Mouse (Mus musculus): ENCODE data around the gene Scn4a.
"Not testable (repeated sequence)": the region's sequence is repeated elsewhere in the genome, so short reads cannot be mapped to it uniquely, and the experiment has no call there.

Scn4a gene

GRCm38 (mm10) chr11:106353188-106353587 is at the start of gene Scn4a:
Gene Scn4a, minus strand, starts transcription at chr11:106353288.
- no peak for DNase-seq (ENCODE audit: low spot score in 2 of 2)

- no peak for DNase-seq (ENCODE audit: low spot score in 2 of 2)
Measured at GRCm38 (mm10) chr11:106398481-106398880, 45.4 kb upstream of the Scn4a start.

GRCm38 (mm10) chr11:106397656-106398055 is 44.6 kb upstream of the Scn4a start:
- DNase-seq (ENCODE audit: low spot score in 2 of 2) = peak in 1 of 2 experiments; percentile 46

- not testable (repeated sequence) for DNase-seq (ENCODE audit: low spot score in 2 of 2)
Measured at GRCm38 (mm10) chr11:106394055-106394454, 41.0 kb upstream of the Scn4a start.

GRCm38 (mm10) chr11:106393331-106393616 is 40.2 kb upstream of the Scn4a start:
- DNase-seq (ENCODE audit: low spot score in 2 of 2) = no peak

- DNase-seq (ENCODE audit: low spot score in 2 of 2) = no peak
Measured at GRCm38 (mm10) chr11:106392597-106393330, 39.7 kb upstream of the Scn4a start.

GRCm38 (mm10) chr11:106391546-106392188 is 38.6 kb upstream of the Scn4a start:
- peak; percentile 55 to 77 for DNase-seq (ENCODE audit: low spot score in 2 of 2)

- DNase-seq (ENCODE audit: low spot score in 2 of 2) = no peak
Measured at GRCm38 (mm10) chr11:106390757-106391156, 37.7 kb upstream of the Scn4a start.

GRCm38 (mm10) chr11:106389611-106390010 is 36.5 kb upstream of the Scn4a start:
- DNase-seq (ENCODE audit: low spot score in 2 of 2) = no peak

GRCm38 (mm10) chr11:106387791-106388216 is 34.7 kb upstream of the Scn4a start, which contains the start of gene Icam2:
Gene Icam2, minus strand, starts transcription at chr11:106388075.
- peak; percentile 41 to 65 for DNase-seq (ENCODE audit: low spot score in 2 of 2)

GRCm38 (mm10) chr11:106387020-106387419 is 33.9 kb upstream of the Scn4a start:
- DNase-seq (ENCODE audit: low spot score in 2 of 2) = no peak

GRCm38 (mm10) chr11:106386409-106386808 is 33.3 kb upstream of the Scn4a start:
- no peak for DNase-seq (ENCODE audit: low spot score in 2 of 2)

- no peak for DNase-seq (ENCODE audit: low spot score in 2 of 2)
Measured at GRCm38 (mm10) chr11:106383051-106383790, 30.1 kb upstream of the Scn4a start.

- DNase-seq (ENCODE audit: low spot score in 2 of 2) = no peak
Measured at GRCm38 (mm10) chr11:106382424-106382823, 29.3 kb upstream of the Scn4a start.

- no peak for DNase-seq (ENCODE audit: low spot score in 2 of 2)
Measured at GRCm38 (mm10) chr11:106381883-106382282, 28.8 kb upstream of the Scn4a start.

GRCm38 (mm10) chr11:106381011-106381410 is 27.9 kb upstream of the Scn4a start:
- DNase-seq (ENCODE audit: low spot score in 2 of 2) = no peak

GRCm38 (mm10) chr11:106374979-106375378 is 21.9 kb upstream of the Scn4a start:
- no peak for DNase-seq (ENCODE audit: low spot score in 2 of 2)

- DNase-seq (ENCODE audit: low spot score in 2 of 2) = no peak
Measured at GRCm38 (mm10) chr11:106374559-106374958, 21.5 kb upstream of the Scn4a start.

GRCm38 (mm10) chr11:106373998-106374397 is 20.9 kb upstream of the Scn4a start:
- DNase-seq (ENCODE audit: low spot score in 2 of 2) = no peak

GRCm38 (mm10) chr11:106366316-106366715 is 13.2 kb upstream of the Scn4a start:
- peak; percentile 67 to 88 for DNase-seq (ENCODE audit: low spot score in 2 of 2)

- no peak for DNase-seq (ENCODE audit: low spot score in 2 of 2)
Measured at GRCm38 (mm10) chr11:106365366-106365765, 12.3 kb upstream of the Scn4a start, which contains the start of gene Prr29. Gene Prr29, plus strand, starts transcription at chr11:106365472.

GRCm38 (mm10) chr11:106364712-106365111 is 11.6 kb upstream of the Scn4a start:
- DNase-seq (ENCODE audit: low spot score in 2 of 2) = no peak

Measured in spleen, postnatal 10 days (tissue).